Mouse (Mus musculus): ENCODE data around the gene Kdm4a. TPM values are rescaled to one million over a fixed set of nuclear protein-coding genes. Genes with fewer than 3 reads are reported as not detected.

Gene Kdm4a
- polyA plus RNA-seq, 1 experiment, result 18.5 TPM

DNA sequence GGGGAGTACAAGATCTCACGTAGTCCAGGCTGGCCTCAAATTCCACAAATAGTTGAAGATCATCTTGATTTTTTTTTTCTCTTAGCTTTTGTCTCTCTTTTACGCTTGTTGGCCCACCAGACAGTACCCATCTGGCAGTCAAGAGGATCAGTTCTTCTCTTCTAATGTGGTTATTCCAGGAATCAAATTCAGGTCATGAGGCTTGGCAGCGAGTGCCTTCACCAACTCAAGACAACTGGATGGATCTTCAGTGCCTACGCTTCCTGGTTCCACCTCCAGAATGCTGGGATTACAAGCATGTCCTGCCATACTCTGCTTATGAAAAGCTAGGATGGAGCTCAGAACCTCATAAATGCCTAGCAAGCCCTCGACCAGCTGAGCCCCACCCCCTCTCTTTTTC lies 48.5 kb downstream of the Kdm4a start:
- no peak for DNase-seq (ENCODE audit: low read depth, low spot score)
- 67% methylated on average over 5 of the region's 5 CpGs for WGBS

DNA sequence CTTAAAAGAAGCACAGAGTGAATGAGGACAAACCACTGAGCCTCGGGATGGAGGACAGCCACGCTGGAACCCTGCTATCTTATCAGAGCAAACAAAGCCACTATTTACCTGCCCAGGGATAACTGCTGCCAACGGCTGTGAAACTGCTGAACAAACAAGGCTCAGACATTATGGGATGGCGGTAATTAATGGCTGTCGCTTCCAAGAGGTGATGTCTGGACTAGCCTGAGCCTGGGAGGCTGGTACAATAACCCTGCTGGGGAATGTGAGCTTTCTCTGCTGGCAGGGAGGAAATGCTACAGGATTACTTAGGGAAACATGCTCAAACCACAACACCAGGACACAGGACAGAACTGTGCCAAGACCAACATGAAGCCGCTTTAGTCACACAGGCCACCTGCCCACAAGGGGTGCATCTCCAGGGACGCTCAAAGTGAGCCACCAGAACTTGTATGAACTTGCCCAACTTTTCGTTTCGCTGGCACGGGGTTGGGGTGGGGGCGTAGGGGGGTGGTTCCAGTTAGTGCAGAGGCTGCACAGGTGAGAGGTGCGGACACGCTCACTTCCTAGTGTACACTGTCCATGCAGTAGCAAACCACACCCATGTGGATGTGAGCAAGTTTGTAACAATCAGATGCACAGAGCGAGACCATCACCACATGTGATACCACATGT lies 56.7 kb downstream of the Kdm4a start:
- DNase-seq (ENCODE audit: low read depth, low spot score), result no peak
- 26% methylated on average over 14 of the region's 14 CpGs for WGBS

DNA sequence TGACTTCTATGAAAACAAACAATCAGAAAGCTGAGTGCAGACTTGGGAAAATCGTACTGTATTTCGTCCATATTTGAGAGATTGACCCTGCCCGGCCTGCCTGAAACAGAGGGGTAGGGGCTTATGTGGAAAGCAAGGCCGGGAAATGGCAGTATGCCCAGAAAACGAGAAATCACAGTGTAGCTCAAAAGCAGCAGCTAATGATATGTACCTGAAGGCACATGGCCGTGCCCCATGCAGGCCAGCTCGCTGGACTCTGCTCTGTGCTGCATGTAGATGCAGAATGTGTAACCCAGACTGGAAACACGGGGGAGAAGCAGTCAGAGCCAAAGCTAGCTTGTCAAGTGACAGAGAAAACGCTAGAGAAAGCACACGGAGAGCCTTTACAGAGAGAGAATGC lies 57.8 kb downstream of the Kdm4a start:
- 50% methylated on average over 10 of the region's 10 CpGs for WGBS
- no peak for DNase-seq (ENCODE audit: low read depth, low spot score)

DNA sequence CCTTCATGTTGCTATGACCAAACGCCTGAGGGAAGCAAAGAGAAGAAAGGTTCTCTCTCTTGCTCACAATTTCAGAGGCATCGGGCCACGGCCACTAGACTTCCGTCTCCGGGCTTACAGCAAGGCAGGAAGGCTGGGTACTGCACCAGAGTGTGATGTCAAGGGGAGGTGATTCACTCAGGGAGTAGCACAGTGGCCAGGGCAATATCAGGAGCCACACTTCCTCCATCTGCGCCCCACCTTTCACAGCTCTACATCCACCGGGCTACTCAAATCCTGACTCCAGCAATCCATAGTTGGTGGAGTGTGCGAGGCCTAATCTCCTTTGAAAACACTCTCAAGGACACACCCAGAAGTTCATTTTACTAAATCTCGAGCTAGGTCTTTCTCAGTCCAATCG lies 62.3 kb downstream of the Kdm4a start:
- DNase-seq (ENCODE audit: low read depth, low spot score), result no peak
- WGBS, result 49% methylated on average over 10 of the region's 10 CpGs

DNA sequence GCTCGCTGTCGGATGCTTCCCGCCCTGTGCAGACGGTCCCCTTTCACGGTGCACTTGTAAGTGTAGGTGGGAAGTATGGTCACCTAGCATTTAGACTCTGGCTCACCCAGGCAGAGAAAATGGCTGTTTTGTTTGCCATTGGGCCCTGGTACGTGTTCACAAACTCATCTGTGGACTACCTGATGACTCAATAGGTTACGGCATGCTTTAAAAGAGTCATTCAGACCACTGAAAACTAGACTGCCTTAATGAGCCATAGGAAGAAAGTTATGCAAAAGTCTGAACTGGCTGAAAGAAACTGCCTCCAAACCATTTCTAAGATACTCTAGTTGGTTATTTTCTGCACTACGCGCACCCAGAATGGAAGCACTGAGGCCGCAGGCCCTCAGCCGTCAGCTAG lies 63.7 kb downstream of the Kdm4a start:
- 83% methylated on average over 11 of the region's 11 CpGs for WGBS
- no peak for DNase-seq (ENCODE audit: low read depth, low spot score)

DNA sequence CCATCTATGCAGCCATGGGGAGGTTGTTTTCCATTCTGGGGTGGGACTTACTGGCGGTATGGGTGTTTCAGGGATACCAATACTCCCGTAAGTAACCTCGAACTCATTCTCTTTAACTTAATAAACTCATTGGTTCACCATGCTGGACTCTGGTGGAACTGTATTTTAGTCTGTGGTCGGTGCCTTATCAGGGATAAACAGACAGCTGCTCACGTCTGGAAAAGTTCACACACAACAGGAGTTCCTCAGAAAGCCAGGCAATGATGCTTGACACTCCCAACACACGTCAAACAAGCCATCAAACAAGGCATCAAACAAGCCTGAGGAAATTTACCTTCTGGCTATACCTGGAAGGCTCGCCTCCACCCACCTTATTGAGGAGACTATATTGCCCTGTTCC lies 64.7 kb downstream of the Kdm4a start:
- WGBS, result 57% methylated on average over 7 of the region's 7 CpGs
- no peak for DNase-seq (ENCODE audit: low read depth, low spot score)

DNA sequence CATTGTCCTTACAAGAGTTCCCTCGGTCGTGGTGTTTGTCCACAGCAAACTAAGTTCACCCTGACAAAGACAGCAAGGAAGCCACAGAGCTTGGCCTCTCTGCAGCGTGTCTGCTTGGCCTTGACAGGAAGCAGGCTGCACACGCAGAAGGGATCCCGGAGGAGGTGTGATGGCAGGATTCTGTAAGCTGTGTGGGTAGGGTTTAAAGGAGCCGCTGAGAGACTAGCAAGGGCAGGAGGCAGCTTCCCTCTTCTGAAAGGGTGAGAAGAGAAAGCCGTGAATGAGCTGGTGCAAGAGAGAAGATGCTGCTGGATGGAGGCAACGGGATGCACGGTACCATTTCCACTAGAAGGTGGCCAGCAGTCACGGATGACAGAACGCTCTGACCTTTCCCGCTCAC lies 67.2 kb downstream of the Kdm4a start:
- no peak for DNase-seq (ENCODE audit: low read depth, low spot score)
- WGBS, result 77% methylated on average over 12 of the region's 12 CpGs

DNA sequence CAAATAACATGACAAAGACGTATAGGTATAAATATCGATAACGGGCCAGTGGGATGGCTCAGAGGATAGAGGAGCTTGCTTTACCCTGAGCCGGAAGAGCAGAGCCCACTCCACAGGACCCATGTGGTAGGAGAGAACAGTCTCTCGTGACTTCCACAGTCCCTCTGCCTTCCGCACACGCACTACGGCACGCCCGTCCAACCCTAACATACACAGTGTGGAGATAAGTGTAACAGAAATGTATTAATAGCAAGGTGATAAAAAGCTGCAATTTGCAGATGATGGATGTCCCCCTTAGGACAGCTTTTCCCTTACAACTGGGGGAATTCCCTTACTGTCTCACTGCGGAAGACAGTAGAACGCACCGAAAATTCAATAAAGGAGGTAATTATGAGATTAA lies 70.2 kb downstream of the Kdm4a start:
- no peak for DNase-seq (ENCODE audit: low read depth, low spot score)
- WGBS, result 86% methylated on average over 13 of the region's 13 CpGs

DNA sequence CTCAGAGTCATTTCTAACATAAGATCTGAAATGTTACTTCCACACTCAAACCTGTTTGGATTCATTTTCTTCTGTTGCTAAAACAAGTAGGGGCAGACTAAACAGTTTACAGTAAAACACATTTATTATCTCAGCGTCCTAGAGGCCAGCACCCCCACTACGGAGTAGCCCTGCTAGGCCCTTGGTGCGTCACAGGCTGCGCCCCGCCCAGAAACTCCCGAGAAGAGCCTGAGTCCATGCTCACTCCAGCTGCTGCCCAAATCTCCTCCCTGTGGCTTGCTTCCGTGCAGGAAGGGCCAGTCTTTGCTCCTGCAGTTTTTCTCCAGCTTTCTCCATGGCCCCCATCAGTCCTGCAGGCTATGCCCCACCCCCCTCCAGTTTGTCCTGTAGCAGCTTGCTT lies 71.1 kb downstream of the Kdm4a start:
- DNase-seq (ENCODE audit: low read depth, low spot score), result no peak
- 31% methylated on average over 7 of the region's 7 CpGs for WGBS

DNA sequence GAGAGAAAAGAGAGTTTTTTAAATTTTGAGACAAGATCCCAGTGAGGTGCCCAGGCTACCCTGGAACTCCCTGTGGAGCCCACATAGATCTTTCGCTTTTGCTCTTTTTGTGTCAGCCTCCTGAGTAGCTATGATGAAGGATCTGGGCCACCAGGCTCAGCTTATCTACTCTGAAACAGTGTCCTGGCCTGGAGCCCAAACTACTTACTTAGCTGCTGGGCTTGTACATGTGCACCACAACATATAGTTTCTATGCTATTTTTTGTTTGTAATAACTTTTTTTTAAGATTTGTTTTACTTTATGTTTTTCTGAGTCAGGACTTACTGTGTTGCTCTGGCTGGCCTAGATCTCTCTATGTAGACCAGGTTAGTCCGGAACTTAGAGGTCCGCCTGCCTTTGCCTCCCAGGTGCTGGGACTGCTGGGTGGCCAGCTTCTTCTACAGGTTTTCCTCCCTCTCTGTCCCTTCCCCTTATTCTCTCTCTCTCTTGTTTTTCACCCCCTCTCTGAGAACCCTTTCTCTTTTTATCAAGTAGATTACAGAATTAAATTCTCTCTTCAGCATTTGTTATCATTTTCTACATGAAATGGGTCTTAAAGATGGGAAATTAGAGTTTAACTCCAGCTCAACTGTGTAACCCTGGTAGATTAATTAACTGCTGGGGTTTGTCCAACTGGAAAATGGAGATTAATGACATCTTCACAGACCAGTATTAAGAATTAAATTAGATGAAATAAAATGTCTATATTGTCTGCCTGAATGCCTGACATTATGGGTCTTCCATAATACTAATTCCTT lies 74.4 kb downstream of the Kdm4a start:
- 94% methylated on average over 3 of the region's 3 CpGs for WGBS
- no peak for DNase-seq (ENCODE audit: low read depth, low spot score)

DNA sequence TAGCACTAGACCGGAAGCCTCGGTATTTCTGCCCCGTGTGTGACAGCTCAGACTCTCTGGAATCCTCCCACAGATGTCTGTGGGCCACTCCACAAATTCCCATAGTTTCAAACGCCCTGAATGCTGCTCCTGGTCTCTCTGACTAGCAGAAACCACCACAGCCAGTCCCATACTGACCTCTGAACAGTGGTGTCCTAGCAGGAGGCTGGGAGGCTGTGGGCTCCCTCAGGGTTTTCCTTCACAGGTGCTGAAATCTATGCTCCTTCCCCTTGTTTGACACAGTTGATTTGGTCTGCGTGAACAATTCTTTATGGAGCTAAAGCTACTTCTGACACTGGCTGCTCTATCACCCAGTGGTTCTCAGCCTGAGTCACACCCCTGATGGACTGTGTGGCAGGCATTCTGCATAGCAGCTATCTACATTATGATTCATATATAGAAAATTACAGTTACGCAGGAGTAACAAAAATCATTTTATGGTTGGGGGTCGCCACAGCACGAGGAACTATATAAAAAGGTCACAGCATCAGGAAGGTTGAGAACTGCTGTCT lies 76.5 kb downstream of the Kdm4a start:
- WGBS, result 69% methylated on average over 8 of the region's 8 CpGs
- DNase-seq (ENCODE audit: low read depth, low spot score), result no peak

DNA sequence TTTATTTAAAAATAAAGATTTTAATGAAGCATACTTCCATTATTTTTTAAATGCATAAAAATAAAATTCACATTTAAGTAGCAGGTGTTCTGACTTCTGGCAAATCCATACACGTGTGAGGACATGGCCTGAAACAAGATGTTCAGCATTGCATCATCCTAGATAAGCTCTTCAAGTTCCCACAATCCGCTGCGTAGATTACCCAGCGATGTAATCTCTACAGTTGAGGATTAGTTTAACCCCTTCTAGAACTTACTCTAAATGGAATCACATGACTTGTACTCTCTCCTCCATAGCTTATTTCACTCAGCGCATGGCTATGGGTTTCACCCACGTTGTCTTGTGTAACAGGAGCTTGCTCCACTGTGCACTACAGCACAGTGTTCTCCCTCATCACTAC lies 78.3 kb downstream of the Kdm4a start:
- no peak for DNase-seq (ENCODE audit: low read depth, low spot score)
- 79% methylated on average over 6 of the region's 6 CpGs for WGBS

DNA sequence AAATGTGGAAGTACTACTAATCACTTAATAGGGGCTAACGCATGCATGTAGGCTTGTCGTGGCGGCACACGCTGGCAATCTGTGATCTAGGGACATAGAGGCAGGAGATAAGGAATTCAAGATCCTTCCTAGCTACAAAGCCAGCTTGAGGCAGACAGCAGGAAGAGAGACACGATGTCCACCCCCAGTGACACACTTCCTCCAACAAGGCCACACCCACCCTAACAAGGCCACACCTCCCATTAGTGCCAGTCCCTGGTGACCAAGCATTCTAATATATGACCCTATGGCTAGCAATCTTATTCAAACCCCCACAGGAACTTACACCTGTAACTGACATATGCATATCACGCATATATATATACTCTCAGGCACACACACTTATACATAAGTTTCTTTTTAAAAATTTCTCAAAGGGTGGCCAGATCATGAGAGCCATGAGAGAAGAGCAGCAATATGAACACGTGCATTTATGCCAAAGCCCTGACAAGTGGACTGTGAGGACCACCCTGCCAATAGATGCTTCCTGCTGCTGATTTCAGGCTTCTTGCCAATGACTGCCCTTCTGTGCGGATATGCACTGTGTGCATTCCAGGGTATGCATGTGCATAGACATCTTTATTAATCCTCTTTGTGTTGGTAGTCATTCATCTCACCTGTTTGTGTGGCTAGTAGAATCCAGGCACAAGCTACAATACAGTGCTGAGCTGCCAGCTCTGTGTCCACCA lies 80.0 kb downstream of the Kdm4a start:
- DNase-seq (ENCODE audit: low read depth, low spot score), result no peak
- 85% methylated on average over 8 of the region's 8 CpGs for WGBS

DNA sequence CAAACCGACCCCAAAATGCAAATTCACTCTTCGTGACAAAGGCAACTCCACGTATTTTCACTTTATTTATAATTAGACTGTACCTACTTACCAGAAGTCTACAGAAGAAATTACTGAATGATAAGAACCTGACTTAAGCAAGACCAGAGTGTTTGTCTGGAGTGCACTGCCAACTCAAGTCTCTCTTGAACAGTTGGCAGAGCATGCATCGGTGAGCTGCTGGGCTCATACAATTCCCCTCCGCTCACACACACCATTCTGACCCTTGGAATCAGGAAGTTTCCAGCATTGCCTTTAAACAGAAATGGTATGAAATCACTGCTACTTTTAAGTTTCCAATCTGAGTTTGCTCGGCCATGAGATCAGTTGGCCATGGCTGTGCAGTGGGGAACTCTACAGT lies 81.3 kb downstream of the Kdm4a start:
- no peak for DNase-seq (ENCODE audit: low read depth, low spot score)

DNA sequence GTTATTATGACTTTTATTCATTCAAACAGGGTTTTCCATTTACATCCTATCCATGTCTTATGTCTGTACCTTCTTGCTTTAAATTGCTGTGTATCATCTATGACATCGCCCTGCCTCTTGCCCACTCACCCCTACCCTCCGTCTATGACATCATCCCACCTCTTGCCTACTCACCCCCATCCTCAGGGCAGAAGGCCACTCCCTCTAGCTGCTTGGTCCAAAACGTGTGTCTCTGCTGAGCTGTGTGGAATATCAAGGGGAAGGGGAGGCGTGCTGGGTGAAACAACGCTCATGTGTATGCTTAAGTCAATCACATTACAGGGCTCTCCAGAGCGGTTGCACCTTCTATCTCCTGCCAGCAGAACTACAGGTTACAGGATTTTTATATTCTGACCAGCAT lies 83.8 kb downstream of the Kdm4a start:
- no peak for DNase-seq (ENCODE audit: low read depth, low spot score)
- WGBS, result 75% methylated on average over 6 of the region's 6 CpGs

More for the DNA sequence above, 81.3 kb downstream of the Kdm4a start:
- 85% methylated on average over 6 of the region's 6 CpGs for WGBS

DNA sequence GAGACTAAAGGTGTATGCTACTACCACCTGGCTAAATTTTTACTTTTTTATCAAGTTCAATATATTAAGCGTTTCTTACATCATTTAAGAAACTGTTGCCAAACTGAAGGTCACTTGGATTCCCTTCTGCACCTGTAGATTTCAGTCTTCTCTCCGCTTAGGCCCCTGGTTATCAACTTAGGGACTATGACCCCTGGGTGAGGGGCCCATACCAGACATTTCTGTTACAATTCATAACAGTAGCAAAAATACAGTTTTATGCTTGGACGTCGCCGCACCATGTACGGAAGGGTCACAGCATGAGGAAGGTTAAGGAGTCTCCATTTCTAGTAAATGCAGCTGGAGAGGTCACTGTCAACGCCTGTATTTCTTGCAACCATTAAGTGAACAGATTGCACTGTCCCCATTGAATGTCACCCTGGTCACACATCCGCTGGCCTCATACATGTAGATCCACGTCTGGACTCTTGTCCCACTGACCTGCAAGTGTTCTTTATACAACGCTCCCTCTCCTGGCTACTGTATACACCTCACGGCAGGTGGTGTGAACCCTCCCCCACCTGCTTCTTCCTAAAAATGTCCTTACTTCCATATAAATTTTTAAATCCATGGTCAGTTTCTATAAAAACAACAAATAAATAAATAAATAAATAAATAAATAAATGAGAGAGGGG lies 86.9 kb downstream of the Kdm4a start:
- DNase-seq (ENCODE audit: low read depth, low spot score), result no peak
- WGBS, result 95% methylated on average over 11 of the region's 11 CpGs

DNA sequence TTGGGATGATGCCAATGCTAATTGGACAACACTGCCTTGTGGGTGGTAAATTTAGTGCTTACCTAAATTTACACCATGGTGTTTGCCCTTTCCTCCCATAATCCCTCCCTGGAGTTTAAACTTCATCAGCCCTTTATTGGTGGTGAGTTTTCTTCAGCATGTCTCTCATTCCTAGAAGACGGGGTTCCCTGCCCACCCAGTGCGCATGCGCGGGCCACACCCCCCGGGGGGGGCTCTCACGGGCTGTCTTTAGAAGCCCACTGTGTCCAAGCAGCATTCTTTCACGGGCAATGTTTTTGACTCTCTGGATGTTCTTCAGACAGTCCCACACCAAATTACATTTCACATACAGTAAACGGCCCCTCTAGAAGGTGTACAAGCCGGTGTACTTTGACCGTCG lies 89.4 kb downstream of the Kdm4a start:
- DNase-seq (ENCODE audit: low read depth, low spot score), result no peak
- 78% methylated on average over 11 of the region's 11 CpGs for WGBS

DNA sequence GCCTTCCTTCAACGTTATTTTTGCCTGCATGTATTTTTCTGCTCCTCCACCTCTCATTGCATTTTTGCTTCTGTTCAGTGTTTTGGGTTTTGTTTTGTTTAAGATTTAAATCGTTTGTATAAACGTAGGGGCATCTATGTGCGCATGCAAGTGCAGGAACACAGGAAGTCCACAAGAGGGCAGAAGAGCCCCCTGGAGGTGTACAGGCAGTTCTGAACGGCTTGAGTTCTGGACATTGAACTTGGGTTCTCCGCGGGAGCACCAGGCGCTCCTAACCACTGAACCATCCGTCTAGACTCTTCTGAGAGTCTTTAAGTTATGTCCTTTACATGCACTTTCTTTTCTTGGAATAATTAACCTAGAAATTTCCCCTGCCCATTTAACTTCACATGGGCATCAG lies 89.9 kb downstream of the Kdm4a start:
- DNase-seq (ENCODE audit: low read depth, low spot score), result peak; percentile 27
- WGBS, result 24% methylated on average over 9 of the region's 9 CpGs

DNA sequence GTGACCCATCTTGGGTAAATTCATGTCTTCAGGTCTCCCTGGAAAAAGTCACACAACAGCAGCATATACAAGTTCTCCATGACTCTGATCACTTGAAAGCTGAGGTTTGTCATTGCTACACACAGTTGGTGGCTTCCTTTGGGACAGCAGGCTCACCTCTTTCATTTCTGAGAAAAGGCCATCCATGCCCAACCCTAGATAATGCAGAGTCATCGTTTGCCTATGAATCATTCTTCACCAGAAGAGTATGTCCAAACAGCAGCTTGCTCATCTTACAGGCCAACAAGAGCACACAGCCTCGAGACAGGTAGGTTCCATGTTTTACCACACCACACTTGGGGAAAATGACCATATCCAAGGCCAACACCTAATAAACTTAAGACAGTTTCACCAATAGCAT lies 91.1 kb downstream of the Kdm4a start:
- no peak for DNase-seq (ENCODE audit: low read depth, low spot score)
- WGBS, result 47% methylated on average over 2 of the region's 2 CpGs
